Mouse (Mus musculus) hindbrain, embryonic 16.5 days (tissue): ENCODE data around the gene Rrm2. TPM values are rescaled to one million over a fixed set of nuclear protein-coding genes. Genes with fewer than 3 reads are reported as not detected.
A peak's percentile ranks its signal among the peaks of the same experiment; 100 is the strongest.

Experiments
- ATAC-seq: fragments of 200-750 bp; cut with Nextera tagmentation; 2 replicates; pipeline ENCODE4 v1.8.0; 2017; ENCODE audit warnings: moderate TSS enrichment, moderate library complexity
- H3K27ac ChIP-seq: fragments of 300-500 bp; sonication (generic); 2 replicates; pipeline ENCODE4 v1.5.1; 2014; ENCODE audit warnings: low read depth, mild to moderate bottlenecking, control low read depth, low read length, moderate library complexity
- H3K27me3 ChIP-seq: fragments of 300-500 bp; sonication (generic); replicated peaks from 2 replicates; pipeline ENCODE4 v1.6.1; 2014; ENCODE audit warnings: low read length; ENCODE audit not compliant: control insufficient read depth, insufficient read depth
- H3K36me3 ChIP-seq: fragments of 300-500 bp; sonication (generic); 2 replicates; pipeline ENCODE4 v1.6.1; 2014; ENCODE audit warnings: mild to moderate bottlenecking, low read length, moderate library complexity, mixed read lengths; ENCODE audit not compliant: control insufficient read depth, insufficient read depth
- H3K4me1 ChIP-seq: fragments of 300-500 bp; sonication (generic); 2 replicates; pipeline ENCODE4 v1.6.1; 2014; ENCODE audit warnings: low read depth, low read length; ENCODE audit not compliant: control insufficient read depth, insufficient read depth
- H3K4me2 ChIP-seq: fragments of 300-500 bp; sonication (generic); 2 replicates; pipeline ENCODE4 v1.6.1; 2014; ENCODE audit warnings: mild to moderate bottlenecking, low read length, control low read depth, moderate library complexity
- H3K4me3 ChIP-seq: fragments of 300-500 bp; sonication (generic); 2 replicates; pipeline ENCODE4 v1.5.1; 2014; ENCODE audit warnings: mild to moderate bottlenecking, low read length, control low read depth, moderate library complexity
- H3K9ac ChIP-seq: fragments of 300-500 bp; sonication (generic); 2 replicates; pipeline ENCODE4 v1.6.1; 2014; ENCODE audit warnings: low read depth, mild to moderate bottlenecking, control low read depth, low read length, moderate library complexity
- H3K9me3 ChIP-seq: fragments of 300-500 bp; sonication (generic); 2 replicates; pipeline ENCODE4 v1.6.1; 2014; ENCODE audit warnings: mild to moderate bottlenecking, low read length, moderate library complexity; ENCODE audit not compliant: control insufficient read depth
- WGBS: fragments of 180-500 bp; shearing (Covaris S2); extraction: QIAGEN DNeasy Blood & Tissue Kit; methylation state at CpG from one replicate; pipeline ENCODE4 v1.1.7; 2014; 5-methylcytosine and 5-hydroxymethylcytosine counted together
- polyA plus RNA-seq: library from polyadenylated mRNA; unstranded; fragments of >200 nt; fragmentation: Nextera tagmentation; extraction: Ambion mirVana; gene quantifications from 2 replicates; pipeline ENCODE4 v1.2.1, GENCODE M21; 2015

The Rrm2 gene
- polyA plus RNA-seq, 1 experiment from 2014 or later: 54.2 TPM

DNA sequence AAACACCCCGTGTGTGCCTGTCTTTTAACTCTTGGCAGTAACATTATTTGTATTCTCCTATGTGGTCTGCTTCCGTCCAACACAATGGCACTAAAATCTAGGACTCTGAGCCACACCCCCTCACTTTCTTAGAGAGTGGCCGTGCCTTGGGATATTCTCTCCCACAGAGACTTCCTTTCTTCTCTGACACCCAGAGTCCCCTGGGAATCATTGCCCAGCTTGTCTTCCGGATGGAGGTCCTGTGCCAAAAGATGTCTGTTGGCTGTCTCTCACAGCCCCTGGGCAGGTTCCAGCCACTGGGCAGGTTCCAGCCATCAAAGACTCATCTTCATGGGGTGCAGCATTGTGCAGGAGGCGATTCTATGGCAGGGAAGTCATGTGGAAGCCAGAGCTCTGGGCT, 46.7 kb downstream of the Rrm2 start:
- Histone ChIP-seq H3K9ac (no peak overlapping the region), H3K4me3 (no peak overlapping the region), H3K27ac (no peak overlapping the region), H3K36me3 (no peaks in the 10 kb centered on the region), H3K27me3 (no peaks in the 10 kb centered on the region), H3K4me2 (no peak overlapping the region), H3K4me1 (no peaks in the 10 kb centered on the region), H3K9me3 (no peaks in the 10 kb centered on the region)
- peak; percentile 18; the same call in 1 of the 2 replicates for ATAC-seq
- WGBS: 33% methylated on average over 5 of the region's 5 CpGs

DNA sequence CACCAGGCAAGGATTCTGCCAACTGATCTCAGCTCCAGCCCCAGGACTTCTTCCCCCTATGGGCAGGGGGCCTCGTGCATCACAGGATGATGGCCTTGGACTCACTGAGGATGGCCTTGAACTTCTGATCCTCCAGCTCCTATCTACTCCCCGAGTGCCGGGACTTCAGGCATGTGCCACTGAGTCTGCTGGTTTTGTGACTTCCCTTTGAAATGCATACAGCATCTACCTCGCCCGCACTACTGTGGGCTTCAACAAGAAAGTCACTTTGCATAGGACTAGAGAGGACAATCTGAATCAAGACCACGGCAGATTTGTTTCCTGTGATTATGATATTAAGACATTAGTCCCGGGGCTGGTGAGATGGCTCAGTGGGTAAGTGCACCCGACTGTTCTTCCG, 47.4 kb downstream of the Rrm2 start:
- ATAC-seq: no peak

DNA sequence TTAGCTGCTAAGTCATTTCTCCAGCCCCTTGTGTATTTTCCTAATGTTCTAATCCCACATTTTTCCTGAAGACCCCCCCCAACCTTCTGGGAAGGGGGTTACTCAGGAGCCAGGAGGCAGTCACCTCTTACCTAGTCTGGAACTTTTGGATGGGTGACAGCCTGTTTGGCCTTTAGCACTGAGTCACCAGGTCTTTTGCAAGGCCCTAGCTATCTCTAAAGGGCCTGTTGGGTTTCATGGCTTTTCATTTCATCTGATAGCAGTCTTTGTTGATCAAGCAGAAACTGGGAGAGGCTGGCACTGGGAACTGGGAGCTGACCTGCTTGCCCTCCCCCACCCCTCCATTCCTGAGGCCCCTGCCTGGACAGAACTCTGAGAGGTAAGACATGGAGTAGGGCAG, 49.3 kb downstream of the Rrm2 start:
- Histone ChIP-seq H3K4me2 (no peak overlapping the region), H3K27me3 (no peaks in the 10 kb centered on the region), H3K27ac (no peak overlapping the region), H3K4me1 (no peaks in the 10 kb centered on the region), H3K4me3 (no peak overlapping the region), H3K36me3 (no peaks in the 10 kb centered on the region), H3K9ac (no peak overlapping the region), H3K9me3 (no peaks in the 10 kb centered on the region)
- no peak for ATAC-seq

More for the DNA sequence above, 47.4 kb downstream of the Rrm2 start:
- Histone ChIP-seq H3K4me2 (no peak overlapping the region), H3K9me3 (no peaks in the 10 kb centered on the region), H3K9ac (no peak overlapping the region), H3K27ac (no peak overlapping the region), H3K27me3 (no peaks in the 10 kb centered on the region), H3K4me1 (no peaks in the 10 kb centered on the region), H3K36me3 (no peaks in the 10 kb centered on the region), H3K4me3 (no peak overlapping the region)
- 91% methylated on average over 9 of the region's 9 CpGs for WGBS

DNA sequence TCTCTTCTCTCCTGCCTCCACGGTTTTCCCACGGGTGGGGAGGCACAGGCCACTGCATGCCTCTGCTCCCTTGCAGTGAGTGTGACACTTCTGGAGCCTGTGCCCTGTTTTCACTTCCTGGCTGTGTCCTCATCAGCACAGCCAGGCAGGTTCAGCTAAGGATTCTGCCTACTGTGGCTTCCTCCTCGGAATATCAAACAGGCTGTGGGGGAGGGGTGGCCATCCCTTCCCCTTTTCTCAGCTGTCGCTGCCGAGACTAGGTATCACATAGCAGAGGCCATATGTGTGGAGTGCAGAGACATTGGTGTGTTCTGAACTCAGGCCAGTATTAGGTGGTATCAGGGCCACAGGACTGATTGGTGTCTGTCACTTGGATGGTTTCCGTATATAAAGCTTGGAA, 50.3 kb downstream of the Rrm2 start:
- H3K4me2 ChIP-seq: no peak overlapping the region
- 25% methylated on average over 6 of the region's 6 CpGs for WGBS
- ATAC-seq: peak; percentile 80
- H3K4me1 ChIP-seq: no peaks in the 10 kb centered on the region
- no peaks in the 10 kb centered on the region for H3K9me3 ChIP-seq
- H3K36me3 ChIP-seq: no peaks in the 10 kb centered on the region
- H3K27me3 ChIP-seq: no peaks in the 10 kb centered on the region
- no peak overlapping the region for H3K27ac ChIP-seq
- H3K9ac ChIP-seq: no peak overlapping the region
- no peak overlapping the region for H3K4me3 ChIP-seq

DNA sequence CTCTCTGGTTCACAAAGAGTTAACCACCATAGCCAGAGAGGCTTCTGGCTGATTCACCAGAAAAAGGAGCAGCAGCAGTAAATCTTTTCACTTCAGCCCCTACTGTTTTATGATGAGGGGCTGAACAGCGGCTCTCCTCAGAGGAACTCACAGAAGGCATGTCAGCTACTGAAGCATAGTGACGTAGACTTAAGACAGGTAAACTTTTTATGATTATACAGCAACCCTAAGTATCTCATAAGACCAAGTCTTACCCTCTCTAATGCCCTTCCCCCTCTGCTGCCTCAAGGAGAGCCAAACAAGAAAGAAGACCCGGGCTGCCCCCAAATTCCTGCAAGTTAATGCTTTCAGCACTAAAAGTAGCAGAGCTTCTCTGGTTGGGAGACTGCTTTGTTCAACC, 54.2 kb downstream of the Rrm2 start:
- H3K36me3 ChIP-seq: no peaks in the 10 kb centered on the region
- no peak for ATAC-seq
- H3K4me2 ChIP-seq: no peak overlapping the region
- H3K9ac ChIP-seq: no peak overlapping the region
- no peaks in the 10 kb centered on the region for H3K4me1 ChIP-seq
- no peaks in the 10 kb centered on the region for H3K9me3 ChIP-seq
- no peak overlapping the region for H3K4me3 ChIP-seq
- H3K27ac ChIP-seq: no peak overlapping the region
- H3K27me3 ChIP-seq: no peaks in the 10 kb centered on the region
- WGBS: 6% methylated on average over 3 of the region's 3 CpGs

Other genes with a start within 250 kb of the Rrm2 start
- 33.2 and 33.4 TPM in 2 replicates for gene Taf1b, start 209.9 kb upstream of the Rrm2 start, polyA plus RNA-seq
- 1.2 and 1.8 TPM in 2 replicates for gene Grhl1, start 136.0 kb upstream of the Rrm2 start, polyA plus RNA-seq
- gene Klf11, start 57.0 kb upstream of the Rrm2 start, polyA plus RNA-seq: 14.9 and 15.5 TPM in 2 replicates
- gene Cys1, start 26.4 kb upstream of the Rrm2 start, polyA plus RNA-seq: 1.5 and 1.6 TPM in 2 replicates
- gene Mboat2, start 122.6 kb downstream of the Rrm2 start, polyA plus RNA-seq: 65.8 and 68.6 TPM in 2 replicates